Mouse (Mus musculus): ENCODE results near the gene Dnajc5.

Dnajc5 gene

DNA sequence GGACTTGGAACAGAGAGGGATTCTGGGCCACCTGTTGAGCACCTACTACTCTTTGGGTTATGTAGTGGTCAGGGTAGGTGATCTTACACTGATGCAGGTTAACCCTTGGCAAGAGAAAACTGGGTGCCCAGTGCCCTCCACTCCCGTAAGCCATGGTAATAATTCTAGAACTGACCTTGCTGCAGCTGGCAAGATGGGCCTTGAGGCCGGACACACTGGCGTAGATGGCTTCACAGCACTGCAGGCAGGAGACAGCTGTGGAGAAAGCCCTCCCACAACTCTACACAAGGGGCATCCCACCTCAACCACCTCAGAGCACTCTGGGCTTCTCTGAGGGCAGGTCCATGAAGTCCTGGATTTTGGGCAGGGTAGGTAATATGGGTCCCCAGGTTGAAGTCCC is 65.8 kb downstream of the Dnajc5 start:
- POLR2A ChIA-PET: interaction anchor here in 2 of 4 experiments (1.2 to 2.5 kb wide), 2 partner anchors 14 to 15 kb away, joined by 3 to 14 read pairs; partner anchors contain the start of gene Samd10 (in 1 of the 2)
- CTCF ChIA-PET: interaction anchor here in 1 of 4 experiments (0.9 kb wide), 1 partner anchor 9 kb away, joined by 3 read pairs; no protein-coding TSS in a partner anchor

DNA sequence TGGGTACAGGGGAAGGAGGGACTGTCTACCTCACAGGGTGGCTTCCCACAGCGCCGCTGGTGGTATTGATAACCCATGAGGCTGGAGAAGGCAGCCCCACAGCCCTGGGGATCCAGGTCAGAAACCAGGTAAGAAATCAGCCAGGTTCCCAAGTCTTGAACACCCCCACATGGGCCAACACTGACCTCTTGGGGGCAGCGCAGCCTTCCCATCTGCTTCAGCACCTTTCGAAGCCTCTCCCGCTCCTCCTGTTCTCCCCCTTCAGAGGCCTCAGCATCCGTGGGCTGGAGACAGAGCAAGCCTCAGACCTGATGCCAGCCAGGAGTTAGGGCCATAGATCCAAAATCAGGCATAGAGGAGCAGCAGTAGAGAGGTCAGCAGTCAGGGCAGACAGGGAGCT is 67.5 kb downstream of the Dnajc5 start:
- ChIA-PET CTCF (no interaction called here), POLR2A (no interaction called here)

DNA sequence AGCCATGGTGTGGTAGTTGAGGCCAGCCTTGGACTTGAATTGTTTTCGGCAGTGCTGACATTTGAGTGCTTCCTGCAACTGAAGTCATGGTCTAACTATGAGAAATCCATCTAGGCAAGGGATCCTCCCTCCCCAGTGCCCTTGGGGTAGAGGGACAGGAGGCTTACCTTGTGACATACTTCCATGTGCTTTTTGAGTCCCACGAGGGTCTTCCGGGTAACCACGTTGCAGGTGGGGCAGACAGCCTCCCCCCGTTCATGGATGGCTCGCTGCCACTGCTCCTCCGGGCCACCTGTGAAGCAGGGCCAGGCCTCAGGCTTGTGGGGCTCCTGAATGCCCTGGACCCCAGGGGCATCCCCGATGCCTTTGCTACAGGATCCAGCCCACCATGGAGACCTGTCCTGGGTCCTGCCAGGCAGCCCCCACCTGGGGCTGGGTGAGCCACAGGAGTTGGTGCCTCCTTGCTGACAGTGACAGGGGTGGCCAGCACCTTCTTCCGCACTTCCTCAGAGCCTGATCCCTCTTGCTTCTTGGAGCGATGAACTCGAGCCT is 68.0 kb downstream of the Dnajc5 start:
- ChIA-PET CTCF (no interaction called here), POLR2A (no interaction called here)

DNA sequence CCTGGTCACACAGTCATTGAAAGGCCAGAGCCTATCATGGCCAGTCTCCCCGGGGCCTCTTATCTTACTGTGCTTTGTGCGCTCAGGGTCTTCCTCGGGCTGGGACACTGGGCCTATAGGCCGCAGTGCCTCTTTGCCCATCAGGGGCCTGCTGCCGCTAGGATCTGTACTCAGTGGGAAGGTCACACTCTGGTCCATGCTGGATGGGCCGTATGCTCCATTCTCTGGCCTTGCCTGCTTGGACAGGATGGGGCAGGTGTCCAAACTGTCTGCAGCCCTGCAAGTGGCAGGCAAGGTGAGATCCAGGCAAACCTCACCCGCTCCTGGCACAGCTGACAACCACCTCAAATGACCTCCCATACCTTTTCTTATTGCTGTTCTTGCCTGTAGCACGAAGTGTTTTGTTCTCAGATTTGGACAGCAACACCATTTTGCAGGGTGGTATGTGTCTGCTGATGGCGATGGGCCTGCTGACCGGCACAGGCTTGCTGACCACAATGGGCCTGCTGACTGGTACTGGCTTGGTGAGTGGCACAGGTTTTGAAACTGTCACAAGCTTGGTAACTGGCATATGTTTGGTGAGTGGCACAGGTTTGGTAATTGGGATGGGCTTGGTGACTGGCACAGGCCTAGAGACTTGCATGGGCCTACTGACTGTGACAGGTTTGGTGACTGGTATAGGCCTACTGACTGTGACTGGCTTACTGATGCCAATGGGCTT is 68.9 kb downstream of the Dnajc5 start:
- ChIA-PET CTCF (interaction anchor here in 1 of 4 experiments (1.2 to 1.3 kb wide), 2 partner anchors 12 to 21 kb away, joined by 3 read pairs; no protein-coding TSS in a partner anchor), POLR2A (interaction anchor here in 2 of 4 experiments (1.2 to 3.3 kb wide), 2 partner anchors 11 to 221 kb away, joined by 3 to 19 read pairs; partner anchors contain the start of gene Samd10 (in 1 of the 2))

DNA sequence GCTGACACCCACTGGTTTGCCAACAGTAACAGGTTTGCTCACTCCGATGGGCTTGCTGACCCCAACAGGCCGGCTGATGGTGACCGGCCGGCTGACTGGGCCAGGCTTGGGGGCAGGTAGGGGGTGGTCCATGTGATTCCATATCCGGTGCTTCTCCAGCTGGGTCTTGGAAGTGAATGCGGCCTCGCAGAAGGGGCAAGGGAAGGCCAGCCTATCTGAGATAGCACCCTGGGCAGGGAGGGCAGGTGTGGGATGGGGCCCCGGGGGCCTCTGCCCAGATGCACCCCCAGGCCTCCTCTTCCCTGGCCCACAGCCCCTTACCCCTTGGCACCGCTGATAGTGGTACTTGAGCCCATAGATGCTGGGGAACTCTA is 69.4 kb downstream of the Dnajc5 start:
- ChIA-PET CTCF (interaction anchor here in 1 of 4 experiments (1.2 to 1.3 kb wide), 2 partner anchors 12 to 22 kb away, joined by 3 read pairs; no protein-coding TSS in a partner anchor), POLR2A (interaction anchor here in 2 of 4 experiments (1.2 to 3.3 kb wide), 3 partner anchors 9 to 222 kb away, joined by 3 to 19 read pairs (median 4); partner anchors contain the start of gene Samd10 (in 2 of the 2))

DNA sequence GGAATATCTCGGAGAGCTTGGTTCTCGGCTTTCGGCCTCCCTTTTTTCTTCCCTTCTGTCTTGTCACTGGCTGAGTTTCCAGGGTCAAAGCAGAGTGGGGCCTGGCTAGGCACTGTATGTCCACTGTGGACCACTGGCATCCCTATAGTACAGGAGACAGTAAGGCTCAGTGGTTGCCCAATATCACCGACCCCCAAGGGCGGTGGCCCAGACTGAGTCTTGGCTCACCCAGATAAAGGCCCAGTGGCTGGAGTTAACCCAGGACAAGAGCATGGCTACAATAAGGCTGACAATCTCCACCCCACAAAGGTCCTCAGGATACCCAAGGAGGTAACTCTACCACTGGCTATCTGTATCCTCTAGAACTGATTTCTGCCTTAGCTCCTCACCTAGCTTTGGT is 70.2 kb downstream of the Dnajc5 start:
- POLR2A ChIA-PET: interaction anchor here in 2 of 4 experiments (0.9 to 3.3 kb wide), 6 partner anchors 9 to 222 kb away, joined by 3 to 19 read pairs (median 4); partner anchors contain the start of genes Samd10 (in 2 of the 2) and Tpd52l2 (in 1 of the 2)
- CTCF ChIA-PET: interaction anchor here in 1 of 4 experiments (1.2 to 1.3 kb wide), 2 partner anchors 11 to 22 kb away, joined by 3 read pairs; no protein-coding TSS in a partner anchor

DNA sequence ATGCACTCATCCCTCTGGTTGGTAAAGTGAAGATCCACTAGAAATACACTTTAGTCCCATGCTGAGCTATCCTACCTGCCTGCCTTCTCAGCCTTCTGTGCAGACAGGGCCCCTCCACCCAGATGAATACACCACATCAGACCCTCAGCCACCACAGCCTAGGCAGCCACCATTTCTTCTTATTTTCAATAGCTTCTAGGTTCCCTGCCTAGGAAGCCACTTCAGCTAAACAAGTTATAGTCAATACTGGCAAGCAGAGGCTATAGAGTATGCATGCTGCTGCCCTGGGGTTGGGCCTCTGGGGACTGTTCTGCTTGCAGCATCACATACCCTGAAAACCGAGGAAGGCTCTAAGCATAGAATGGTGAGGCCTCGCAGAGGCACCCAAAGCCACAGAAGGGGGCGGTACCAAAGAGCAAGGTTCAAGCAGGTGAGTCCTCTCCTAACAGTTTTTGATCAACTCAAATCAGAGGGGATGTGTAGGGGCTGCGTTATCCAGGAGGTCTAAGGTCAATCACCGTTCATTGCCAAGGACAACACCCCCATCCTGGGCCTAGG is 71.3 kb downstream of the Dnajc5 start, which contains the start of gene Prpf6:
Gene Prpf6, plus strand, starts transcription at position 341 of the 558 bp plus-strand sequence.
- ChIA-PET POLR2A (interaction anchor here (1.3 to 3.3 kb wide), 5 partner anchors 9 to 206 kb away, joined by 3 to 19 read pairs (median 4); partner anchors contain the start of gene Samd10 (in 1 of the 4)), CTCF (interaction anchor here in 2 of 4 experiments (0.5 to 0.7 kb wide), 2 partner anchors 25 to 71 kb away, joined by 3 read pairs; partner anchors contain the start of gene Dnajc5 (in 1 of the 2))

DNA sequence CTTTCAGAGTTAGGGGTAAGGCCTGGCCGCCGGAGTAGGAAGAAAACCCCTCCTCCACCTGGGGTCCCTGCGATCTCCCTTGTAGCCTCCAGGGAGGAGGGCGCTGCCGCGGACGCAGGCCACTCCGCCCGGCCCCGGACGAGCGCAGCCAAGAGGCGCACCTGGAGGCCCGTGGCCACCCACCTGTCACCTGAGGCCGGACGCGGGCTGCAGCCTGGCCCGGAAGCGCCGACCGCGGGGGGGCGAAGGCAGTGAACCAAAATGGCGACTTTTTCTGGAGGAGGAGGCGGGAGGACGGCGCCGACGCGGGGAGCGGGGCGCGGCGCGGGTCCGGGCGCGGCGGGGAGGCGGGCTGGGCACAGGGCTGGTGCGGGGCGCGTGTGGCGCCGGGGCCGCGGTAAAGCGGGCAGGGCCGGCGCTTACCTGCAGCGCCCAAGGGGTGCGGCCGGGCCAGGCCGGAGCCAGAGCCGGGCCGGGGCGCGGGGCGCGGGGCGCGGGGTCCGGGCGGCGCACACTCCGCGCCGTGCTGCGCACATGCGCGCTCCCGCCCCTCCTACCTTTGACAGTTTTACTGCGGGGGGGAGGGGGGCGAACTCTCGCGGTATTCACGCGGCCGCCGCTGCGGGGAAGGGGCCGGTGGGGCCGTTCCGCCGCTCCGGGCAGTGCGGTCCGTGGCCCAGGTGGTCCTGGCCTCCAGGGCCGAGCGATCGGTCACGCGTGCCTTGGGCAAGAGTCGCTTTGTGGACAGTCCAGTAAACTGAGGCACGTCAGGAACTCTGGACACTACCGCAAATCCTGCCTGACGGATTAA is 72.2 kb downstream of the Dnajc5 start, which contains the start of gene Zfp512b:
Gene Zfp512b, minus strand, starts transcription at position 573 of the 811 bp plus-strand sequence.
- POLR2A ChIA-PET: interaction anchor here in 3 of 4 experiments (0.6 to 3.3 kb wide), 5 partner anchors 8 to 1244 kb away, joined by 3 to 19 read pairs (median 3); partner anchors contain the start of genes Rgs19 (in 1 of the 3) and Samd10 (in 1 of the 3)
- CTCF ChIA-PET: interaction anchor here in 2 of 4 experiments (0.6 to 0.8 kb wide), 2 partner anchors 30 to 553 kb away, joined by 4 to 12 read pairs; no protein-coding TSS in a partner anchor

DNA sequence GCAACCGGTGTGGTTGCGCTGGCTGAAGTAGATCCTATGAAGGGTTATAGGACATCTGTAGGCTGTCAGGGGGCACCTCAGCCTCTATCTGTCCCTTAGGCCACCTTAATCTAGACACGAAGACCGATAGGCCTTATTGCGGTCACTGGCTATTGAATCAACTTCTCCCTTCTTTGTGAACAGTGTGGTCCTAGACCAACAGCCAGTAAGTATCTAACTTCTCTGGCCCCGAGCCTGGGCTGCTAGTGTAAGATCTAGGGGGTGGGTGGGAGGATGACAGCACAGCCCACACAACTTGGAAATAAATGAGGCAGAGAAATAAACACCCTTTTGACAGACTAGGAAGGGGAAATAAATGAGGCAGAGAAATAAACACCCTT is 72.7 kb downstream of the Dnajc5 start:
- CTCF ChIA-PET: interaction anchor here in 2 of 4 experiments (0.6 to 0.8 kb wide), 2 partner anchors 30 to 554 kb away, joined by 4 to 12 read pairs; no protein-coding TSS in a partner anchor
- POLR2A ChIA-PET: interaction anchor here in 1 of 4 experiments (0.6 to 1.1 kb wide), 2 partner anchors 100 to 1244 kb away, joined by 3 read pairs; partner anchors contain the start of gene Rgs19

DNA sequence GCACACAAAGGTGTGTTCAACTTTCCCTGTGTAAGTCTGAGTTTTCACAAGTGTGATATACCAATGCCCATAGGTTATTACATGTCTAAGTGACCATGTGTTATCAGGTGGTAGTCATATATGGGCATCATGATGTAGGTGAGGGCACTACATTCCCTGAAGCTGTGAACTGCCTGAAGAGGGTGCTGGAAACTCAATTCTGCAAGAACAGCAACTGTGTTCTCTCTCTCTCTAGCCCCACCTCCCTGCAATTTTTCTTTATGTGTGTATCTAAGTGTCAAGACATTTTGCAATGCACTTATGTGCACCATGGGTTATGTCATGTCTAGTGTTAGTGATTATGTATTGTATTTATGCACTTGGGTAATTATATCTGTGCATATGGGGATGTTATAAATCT is 73.7 kb downstream of the Dnajc5 start:
- ChIA-PET CTCF (interaction anchor here in 2 of 4 experiments (1.1 to 1.6 kb wide), 3 partner anchors 26 to 201 kb away, joined by 5 to 7 read pairs (median 5); partner anchors contain the start of gene Dnajc5 (in 1 of the 2)), POLR2A (interaction anchor here in 1 of 4 experiments (1.1 kb wide), 1 partner anchor 100 kb away, joined by 3 read pairs; the partner anchor contains the start of gene Rgs19)

DNA sequence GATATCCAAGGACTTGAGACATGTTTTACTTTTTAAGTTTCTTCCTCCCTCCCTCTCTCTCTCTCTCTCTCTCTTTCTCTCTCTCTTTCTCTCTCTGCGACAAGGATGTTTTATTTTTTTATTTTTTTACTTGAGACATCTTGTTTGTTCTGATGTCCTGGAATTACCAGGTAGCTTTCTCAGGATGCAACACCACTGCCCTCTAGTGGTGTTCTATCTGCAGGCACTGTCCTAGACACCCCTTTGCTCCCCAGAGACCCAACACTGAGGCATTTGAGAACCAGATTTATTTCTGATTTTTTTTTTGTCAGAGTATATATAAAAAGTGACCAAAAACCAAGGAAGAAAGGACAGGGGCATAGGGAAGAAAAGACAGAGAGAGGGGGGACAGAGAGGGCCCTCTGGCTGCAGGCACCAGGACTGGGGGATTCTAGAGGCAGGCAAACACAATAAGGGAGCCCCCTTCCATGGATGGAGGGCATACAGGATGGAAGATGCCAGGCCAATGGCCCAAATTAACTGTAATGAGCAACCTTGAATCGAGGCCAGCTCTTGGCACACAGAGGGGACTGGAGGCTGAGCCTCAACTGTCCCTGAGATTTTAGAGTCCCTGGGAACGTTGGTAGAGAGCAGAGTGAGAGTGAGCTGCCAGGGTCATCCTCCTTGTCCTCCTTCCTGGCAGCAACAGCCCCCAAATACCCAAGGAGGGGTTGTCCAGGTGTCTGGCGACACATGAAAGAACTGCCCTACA is 74.8 kb downstream of the Dnajc5 start:
- POLR2A ChIA-PET: interaction anchor here in 2 of 4 experiments (0.6 to 2.7 kb wide), 6 partner anchors 24 to 282 kb away, joined by 3 to 7 read pairs (median 3); partner anchors contain the start of genes Dnajc5 (in 1 of the 2), Oprl1 (in 1 of the 2) and Tcea2 (in 1 of the 2)
- CTCF ChIA-PET: interaction anchor here (0.5 to 1.6 kb wide), 29 partner anchors 9 to 385 kb away, joined by 3 to 14 read pairs (median 4); partner anchors contain the start of genes Dnajc5 (in 1 of the 4) and Uckl1 (in 1 of the 4)

DNA sequence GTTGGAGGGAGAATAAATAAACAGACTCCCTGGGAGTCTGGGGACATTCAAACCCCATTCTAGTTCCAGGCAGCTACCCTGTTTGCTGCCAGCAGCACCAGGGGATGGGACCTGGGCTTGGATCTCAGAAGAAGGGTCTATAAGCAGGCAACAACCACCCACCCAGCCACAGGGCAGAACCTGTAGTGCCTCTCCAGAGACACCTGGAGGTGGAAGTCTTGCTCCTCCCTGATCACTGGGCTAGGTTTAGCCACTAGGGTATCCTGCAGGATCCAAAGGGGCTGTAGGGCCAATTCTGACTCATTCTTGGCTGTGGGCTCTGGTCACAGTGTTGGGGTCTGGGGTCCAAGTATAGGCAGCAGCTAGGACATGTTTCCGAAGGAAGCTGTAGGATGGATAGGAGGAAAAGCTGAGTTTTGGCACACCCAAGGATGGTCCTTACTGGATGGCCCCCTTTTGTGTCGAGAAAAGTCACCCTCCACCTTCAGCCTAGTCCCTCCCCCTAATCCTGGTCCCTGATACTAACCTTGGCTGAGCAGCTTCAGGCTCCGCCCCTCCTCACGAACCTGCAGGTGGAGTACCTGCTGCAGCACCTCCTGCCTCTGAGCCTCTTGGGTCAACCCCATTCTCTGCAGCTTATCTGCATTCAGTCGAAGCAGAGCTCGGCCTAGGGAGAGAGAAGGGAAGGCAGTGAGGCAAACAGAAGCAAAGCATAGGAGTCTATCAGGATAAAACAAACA is 76.1 kb downstream of the Dnajc5 start:
- POLR2A ChIA-PET: interaction anchor here in 2 of 4 experiments (0.8 to 2.7 kb wide), 4 partner anchors 24 to 103 kb away, joined by 3 to 7 read pairs (median 4); partner anchors contain the start of genes Dnajc5 (in 1 of the 2) and Tcea2 (in 1 of the 2)
- CTCF ChIA-PET: interaction anchor here in 1 of 4 experiments (1.4 kb wide), 1 partner anchor 207 kb away, joined by 3 read pairs; no protein-coding TSS in a partner anchor

DNA sequence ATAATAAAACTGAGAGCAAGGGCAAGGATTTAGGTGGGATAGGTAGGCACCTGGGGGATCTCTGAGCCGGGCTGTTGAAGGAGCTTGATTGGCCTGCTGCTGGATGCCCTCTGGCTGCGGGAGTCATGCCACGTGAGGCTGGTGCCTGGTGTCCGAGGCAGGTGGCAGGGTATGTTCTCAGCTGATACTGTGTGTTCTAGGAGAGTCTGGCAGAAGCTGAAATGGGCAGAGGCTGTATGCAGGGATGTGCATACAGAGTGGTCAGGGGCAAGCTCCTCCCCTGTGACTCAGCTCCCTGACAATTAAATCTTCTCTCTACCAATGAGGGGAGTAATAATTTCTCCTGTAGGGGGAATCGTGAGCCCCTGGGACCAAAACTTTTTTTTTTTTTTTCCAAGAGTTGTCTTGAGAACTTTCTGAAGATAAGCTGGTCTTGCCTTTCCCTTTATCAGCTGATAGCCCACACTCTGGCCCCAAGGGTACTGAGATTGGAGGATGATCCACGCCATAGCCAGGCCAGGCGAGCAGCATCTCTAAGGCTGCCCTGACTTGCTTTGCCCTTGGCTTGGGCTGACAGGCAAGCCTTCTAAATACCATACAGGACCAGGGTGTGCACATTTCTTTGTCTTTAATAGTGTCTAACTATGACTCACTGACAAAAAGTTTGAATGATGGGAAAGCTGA is 77.2 kb downstream of the Dnajc5 start:
- ChIA-PET CTCF (interaction anchor here in 3 of 4 experiments (0.6 to 3.4 kb wide), 10 partner anchors 16 to 192 kb away, joined by 3 to 15 read pairs (median 5); partner anchors contain the start of gene Dnajc5 (in 1 of the 3)), POLR2A (interaction anchor here in 2 of 4 experiments (0.6 to 5.1 kb wide), 10 partner anchors 9 to 232 kb away, joined by 3 to 46 read pairs (median 4); partner anchors contain the start of genes Dnajc5 (in 2 of the 2), Arfrp1 (in 1 of the 2) and Tcea2 (in 1 of the 2))

DNA sequence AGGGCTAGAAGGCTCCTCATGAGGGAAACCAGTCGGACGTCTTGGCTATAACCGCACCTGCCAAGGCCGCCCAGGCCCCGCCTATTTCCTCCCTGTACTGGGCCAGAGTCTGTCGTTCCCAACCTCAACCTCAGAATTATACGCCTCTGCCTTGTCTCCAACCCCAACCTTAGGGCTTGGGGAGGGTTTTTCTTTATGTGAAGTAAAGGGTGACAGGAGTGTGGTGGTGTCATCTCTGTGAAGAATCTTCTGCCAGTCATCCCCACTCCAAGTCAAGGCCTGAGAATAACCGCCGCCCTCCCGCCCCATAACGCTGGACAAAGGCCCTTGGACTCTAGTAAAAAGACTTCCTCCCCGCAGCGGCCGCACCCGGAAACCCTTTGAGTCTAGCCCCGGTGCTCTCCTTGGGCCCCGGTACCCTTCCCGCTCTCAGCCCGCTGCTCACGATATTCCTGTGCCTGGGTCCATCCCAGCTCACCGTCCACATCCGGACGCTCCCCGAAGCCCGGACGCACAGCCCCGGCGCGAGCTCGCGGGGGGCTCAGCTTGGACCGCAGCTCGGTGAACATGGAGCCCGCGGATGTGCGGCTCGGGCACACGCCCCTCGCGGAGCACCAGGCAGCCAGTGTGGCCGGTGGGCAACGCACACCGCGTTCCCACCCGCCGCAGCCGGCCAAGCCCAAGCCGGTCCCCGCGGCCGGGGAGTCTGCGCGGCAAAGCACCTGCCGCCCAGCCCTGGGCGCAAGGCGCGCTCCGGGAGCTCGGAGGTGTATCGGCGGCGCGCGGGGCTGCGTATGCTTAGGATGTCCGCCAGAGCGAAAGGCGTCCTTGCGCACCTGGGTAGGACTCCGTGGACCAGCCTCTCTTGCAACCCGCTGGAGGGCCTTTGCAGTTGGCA is 78.4 kb downstream of the Dnajc5 start, which contains the start of gene Samd10:
Gene Samd10, minus strand, starts transcription at position 759 of the 898 bp plus-strand sequence.
- CTCF ChIA-PET: interaction anchor here in 3 of 4 experiments (0.6 to 3.4 kb wide), 15 partner anchors 10 to 412 kb away, joined by 3 to 15 read pairs (median 4); partner anchors contain the start of gene Ppdpf (in 1 of the 3)
- POLR2A ChIA-PET: interaction anchor here (0.5 to 5.1 kb wide), 39 partner anchors 8 to 666 kb away, joined by 3 to 46 read pairs (median 3); partner anchors contain the start of genes Dnajc5 (in 4 of the 4), Uckl1 (in 2 of the 4), Abhd16b (in 1 of the 4) and Arfrp1 (in 1 of the 4)

Data from embryonic stem cell, embryonic (primary cell).